Mouse (Mus musculus): Measurements from ENCODE around the gene Pdilt. TPM values are rescaled to one million over a fixed set of nuclear protein-coding genes. Genes with fewer than 3 reads are reported as not detected.

Gene Pdilt
- total RNA-seq, 2 experiments from 2014 or later: not detected

- DNase-seq: no peak
- H3K27ac ChIP-seq: no peak overlapping the region
- intact Hi-C loops (cut with DNase I): no loop called here
- no peak for TF ChIP-seq CTCF (IDR thresholded peaks at IDR 0.05)
- no peak overlapping the region for H3K4me3 ChIP-seq
Observed at GRCm38 (mm10) chr7:119526486-119526885, 3.2 kb upstream of the Pdilt start.

- DNase-seq: no peak
- intact Hi-C loops (cut with DNase I): no loop called here
Observed at GRCm38 (mm10) chr7:119525881-119526281, 2.6 kb upstream of the Pdilt start.

GRCm38 (mm10) chr7:119522385-119522784 is 904 bp downstream of the Pdilt start:
- intact Hi-C loops (cut with DNase I): no loop called here
- Histone ChIP-seq H3K4me3 (no peak overlapping the region), H3K27ac (no peak overlapping the region)
- no peak for TF ChIP-seq CTCF (IDR thresholded peaks at IDR 0.05)
- DNase-seq: no peak

More at GRCm38 (mm10) chr7:119525881-119526281, 2.6 kb upstream of the Pdilt start:
- no peak overlapping the region for H3K4me3 ChIP-seq
- TF ChIP-seq CTCF (IDR thresholded peaks at IDR 0.05): no peak
- no peak overlapping the region for H3K27ac ChIP-seq

- TF ChIP-seq CTCF (IDR thresholded peaks at IDR 0.05): no peak
Observed at GRCm38 (mm10) chr7:119521816-119522215, 1.5 kb downstream of the Pdilt start.

GRCm38 (mm10) chr7:119519654-119520053 is 3.6 kb downstream of the Pdilt start:
- TF ChIP-seq CTCF (IDR thresholded peaks at IDR 0.05): peak; percentile 67
- Histone ChIP-seq H3K4me3 (no peak overlapping the region), H3K27ac (no peak overlapping the region)
- intact Hi-C loops (cut with DNase I): loop anchor here (10.0 kb wide), 2 partner anchors 505 to 755 kb away; no protein-coding TSS in a partner anchor
- no peak for DNase-seq

More at GRCm38 (mm10) chr7:119521816-119522215, 1.5 kb downstream of the Pdilt start:
- no peak overlapping the region for H3K27ac ChIP-seq
- intact Hi-C loops (cut with DNase I): no loop called here
- no peak overlapping the region for H3K4me3 ChIP-seq
- no peak for DNase-seq

GRCm38 (mm10) chr7:119519163-119519562 is 4.1 kb downstream of the Pdilt start, which contains the start of gene Acsm5:
Gene Acsm5 (plus strand): TSS chr7:119519463.
- intact Hi-C loops (cut with DNase I): loop anchor here (10.0 kb wide), 2 partner anchors 504 to 754 kb away; no protein-coding TSS in a partner anchor
- no peak for TF ChIP-seq CTCF (IDR thresholded peaks at IDR 0.05)
- Histone ChIP-seq H3K27ac (no peak within 1 kb of the TSS), H3K4me3 (no peak within 1 kb of the TSS)
- DNase-seq: no peak

- DNase-seq: no peak
- H3K4me3 ChIP-seq: no peak overlapping the region
- intact Hi-C loops (cut with DNase I): loop anchor here (10.0 kb wide), 2 partner anchors 501 to 751 kb away; no protein-coding TSS in a partner anchor
- no peak for TF ChIP-seq CTCF (IDR thresholded peaks at IDR 0.05)
- H3K27ac ChIP-seq: no peak overlapping the region
Observed at GRCm38 (mm10) chr7:119516272-119516558, 7.1 kb downstream of the Pdilt start.

GRCm38 (mm10) chr7:119515492-119516271 is 7.6 kb downstream of the Pdilt start:
- Histone ChIP-seq H3K4me3 (no peak overlapping the region), H3K27ac (no peak overlapping the region)
- peak; percentile 70 for TF ChIP-seq CTCF (IDR thresholded peaks at IDR 0.05)
- DNase-seq: no peak
- intact Hi-C loops (cut with DNase I): loop anchor here (10.0 kb wide), 2 partner anchors 501 to 751 kb away; no protein-coding TSS in a partner anchor

GRCm38 (mm10) chr7:119513056-119513455 is 10.2 kb downstream of the Pdilt start:
- peak; percentile 39; the same call in 1 of the 2 replicates for TF ChIP-seq CTCF (IDR thresholded peaks at IDR 0.05)
- Histone ChIP-seq H3K27ac (no peak overlapping the region), H3K4me3 (no peak overlapping the region)
- DNase-seq: no peak
- intact Hi-C loops (cut with DNase I): loop anchor here (10.0 kb wide), 2 partner anchors 498 to 748 kb away; no protein-coding TSS in a partner anchor

- TF ChIP-seq CTCF (IDR thresholded peaks at IDR 0.05): no peak
- Histone ChIP-seq H3K4me3 (no peak overlapping the region), H3K27ac (no peak overlapping the region)
- intact Hi-C loops (cut with DNase I): loop anchor here (10.0 kb wide), 2 partner anchors 496 to 746 kb away; no protein-coding TSS in a partner anchor
- no peak for DNase-seq
Observed at GRCm38 (mm10) chr7:119511143-119511542, 12.1 kb downstream of the Pdilt start.

- no peak overlapping the region for H3K4me3 ChIP-seq
- H3K27ac ChIP-seq: no peak overlapping the region
- DNase-seq: no peak
- intact Hi-C loops (cut with DNase I): no loop called here
- TF ChIP-seq CTCF (IDR thresholded peaks at IDR 0.05): no peak
Observed at GRCm38 (mm10) chr7:119490041-119490780, 33.1 kb downstream of the Pdilt start.

GRCm38 (mm10) chr7:119486683-119487082 is 36.6 kb downstream of the Pdilt start:
- TF ChIP-seq CTCF (IDR thresholded peaks at IDR 0.05): no peak
- DNase-seq: no peak
- intact Hi-C loops (cut with DNase I): no loop called here
- no peak overlapping the region for H3K27ac ChIP-seq
- H3K4me3 ChIP-seq: no peak overlapping the region

GRCm38 (mm10) chr7:119484154-119484553 is 39.1 kb downstream of the Pdilt start:
- intact Hi-C loops (cut with DNase I): no loop called here
- Histone ChIP-seq H3K27ac (no peak overlapping the region), H3K4me3 (no peak overlapping the region)
- DNase-seq: no peak
- TF ChIP-seq CTCF (IDR thresholded peaks at IDR 0.05): no peak
